Mouse (Mus musculus) bone marrow, adult 2 months (tissue): ENCODE data around the gene Tmem38a. TPM values are rescaled to one million over a fixed set of nuclear protein-coding genes. Genes with fewer than 3 reads are reported as not detected.

Experiments
- H3K27ac ChIP-seq: fragments of 200-500 bp; 2 replicates; pipeline ENCODE4 v1.5.1; 2012; ENCODE audit warnings: low read depth, mild to moderate bottlenecking, control low read depth, inconsistent platforms, low read length; ENCODE audit not compliant: control insufficient read depth, poor library complexity, insufficient read depth
- H3K4me1 ChIP-seq: fragments of 200-500 bp; 2 replicates; pipeline ENCODE4 v1.6.1; 2011; ENCODE audit warnings: low read length; ENCODE audit not compliant: control insufficient read depth, insufficient read depth
- H3K4me3 ChIP-seq: fragments of 200-500 bp; replicated peaks from 2 replicates; pipeline ENCODE3; 2011; ENCODE audit warnings: mild to moderate bottlenecking, low read depth, low read length, control low read depth; ENCODE audit not compliant: control insufficient read depth
- CTCF ChIP-seq: fragments of 200-500 bp; IDR thresholded peaks from 2 replicates; pipeline ENCODE4 v1.5.1; 2011; ENCODE audit warnings: low read length, control low read depth; ENCODE audit not compliant: control insufficient read depth, insufficient read depth
- POLR2A ChIP-seq: fragments of 200-500 bp; IDR thresholded peaks from 2 replicates; pipeline ENCODE4 v1.6.1; 2011; ENCODE audit warnings: low read depth, mild to moderate bottlenecking, control low read depth, low read length, borderline replicate concordance; ENCODE audit not compliant: control insufficient read depth
- WGBS: fragments of 180-500 bp; shearing (Covaris S2); methylation state at CpG from one replicate; pipeline ENCODE4 v1.1.7; 2018; 5-methylcytosine and 5-hydroxymethylcytosine counted together
- polyA plus RNA-seq: library from polyadenylated mRNA; stranded (reverse); fragments of >200 nt; gene quantifications from 2 replicates; pipeline ENCODE4 v1.2.4, GENCODE M21; 2011; ENCODE audit warnings: low replicate concordance; ENCODE audit not compliant: missing spikeins, insufficient read depth, insufficient read length

Gene Tmem38a
- polyA plus RNA-seq, 1 experiment = 4.3 TPM

- TF ChIP-seq POLR2A (no peak), CTCF (no peak)
- Histone ChIP-seq H3K27ac (no peak overlapping the region), H3K4me1 (no peaks in the 10 kb centered on the region), H3K4me3 (no peak overlapping the region)
- WGBS = 46% methylated on average over 2 of the region's 2 CpGs
Measured at GRCm38 (mm10) chr8:72590198-72590597, 18.3 kb downstream of the Tmem38a start.

Other genes with a start within 250 kb of the Tmem38a start
- gene Eps15l1, start 150.6 kb upstream of the Tmem38a start, polyA plus RNA-seq = 29.1 and 46.4 TPM in 2 replicates
- gene Calr3, start 128.2 kb upstream of the Tmem38a start, polyA plus RNA-seq = not detected in 2 replicates
- 1.6 and 4.1 TPM in 2 replicates for gene 1700030K09Rik, start 128.2 kb upstream of the Tmem38a start, polyA plus RNA-seq
- gene Cherp, start 96.8 kb upstream of the Tmem38a start, polyA plus RNA-seq = 36.2 and 57.2 TPM in 2 replicates
- gene Slc35e1, start 79.4 kb upstream of the Tmem38a start, polyA plus RNA-seq = 10.3 and 23.6 TPM in 2 replicates
- gene Med26, start 23.8 kb upstream of the Tmem38a start, polyA plus RNA-seq = 2.9 and 8.0 TPM in 2 replicates
- gene Smim7, start 967 bp upstream of the Tmem38a start, polyA plus RNA-seq = 16.4 and 25.7 TPM in 2 replicates
- gene Nwd1, start 74.7 kb downstream of the Tmem38a start, polyA plus RNA-seq = 0.50 and 1.8 TPM in 2 replicates
- 33.1 and 60.4 TPM in 2 replicates for gene Sin3b, start 151.2 kb downstream of the Tmem38a start, polyA plus RNA-seq
- gene F2rl3, start 189.8 kb downstream of the Tmem38a start, polyA plus RNA-seq = 7.4 and 12.7 TPM in 2 replicates